Mouse (Mus musculus) erythroblast, adult 5-6 weeks (primary cell): ENCODE data around the gene AI661453. TPM values are rescaled to one million over a fixed set of nuclear protein-coding genes. Genes with fewer than 3 reads are reported as not detected.

Experiments used
- ATAC-seq: replicated peaks from 2 replicates; pipeline ENCODE4 v1.8.0; 2016; ENCODE audit warnings: moderate number of reproducible peaks, mild to moderate bottlenecking, moderate TSS enrichment, inconsistent platforms; ENCODE audit not compliant: poor library complexity, low FRiP score, severe bottlenecking
- total RNA-seq, 2 experiments: library from RNA; stranded (forward) in 1 of 2; stranded (reverse) in 1 of 2; fragments of 150-400 nt in 1 of 2; fragments of 200-764, 138-1000 nt in 1 of 2; gene quantifications; 2 replicates each; pipeline versions ENCODE4 v1.2.3 to v1.2.4; 2015 to 2017; ENCODE audit warnings: low replicate concordance in 2 of 2

Gene AI661453
- total RNA-seq, 2 experiments from 2014 or later: not detected

GRCm38 (mm10) chr17:47462728-47463388 lies 26.4 kb downstream of the AI661453 start:
- no peak for ATAC-seq

GRCm38 (mm10) chr17:47464248-47464965 lies 28.0 kb downstream of the AI661453 start:
- ATAC-seq: no peak

- no peak for ATAC-seq
Observed at GRCm38 (mm10) chr17:47465016-47465415, 28.6 kb downstream of the AI661453 start.

- no peak for ATAC-seq
Observed at GRCm38 (mm10) chr17:47466284-47466683, 29.9 kb downstream of the AI661453 start.

GRCm38 (mm10) chr17:47467659-47468058 lies 31.2 kb downstream of the AI661453 start:
- ATAC-seq: no peak

GRCm38 (mm10) chr17:47468063-47468462 lies 31.6 kb downstream of the AI661453 start:
- no peak for ATAC-seq

GRCm38 (mm10) chr17:47468466-47468865 lies 32.1 kb downstream of the AI661453 start:
- ATAC-seq: no peak

GRCm38 (mm10) chr17:47469642-47470041 lies 33.2 kb downstream of the AI661453 start:
- no peak for ATAC-seq

- no peak for ATAC-seq
Observed at GRCm38 (mm10) chr17:47470121-47470520, 33.7 kb downstream of the AI661453 start.

- ATAC-seq: no peak
Observed at GRCm38 (mm10) chr17:47470686-47471085, 34.3 kb downstream of the AI661453 start.

GRCm38 (mm10) chr17:47472435-47473350 lies 36.3 kb downstream of the AI661453 start:
- no peak for ATAC-seq

GRCm38 (mm10) chr17:47473434-47473974 lies 37.1 kb downstream of the AI661453 start:
- peak; percentile 72 for ATAC-seq

- no peak for ATAC-seq
Observed at GRCm38 (mm10) chr17:47474250-47474649, 37.8 kb downstream of the AI661453 start.

- no peak for ATAC-seq
Observed at GRCm38 (mm10) chr17:47475181-47475580, 38.8 kb downstream of the AI661453 start.

- peak; percentile 68 for ATAC-seq
Observed at GRCm38 (mm10) chr17:47475714-47476113, 39.3 kb downstream of the AI661453 start.

GRCm38 (mm10) chr17:47479887-47480286 lies 43.5 kb downstream of the AI661453 start:
- ATAC-seq: no peak

GRCm38 (mm10) chr17:47482401-47482800 lies 46.0 kb downstream of the AI661453 start:
- ATAC-seq: peak; percentile 62

GRCm38 (mm10) chr17:47484241-47484921 lies 48.0 kb downstream of the AI661453 start:
- ATAC-seq: no peak

GRCm38 (mm10) chr17:47484993-47485392 lies 48.6 kb downstream of the AI661453 start:
- ATAC-seq: no peak
